Mouse (Mus musculus) limb, embryonic 14.5 days (tissue): Measurements from ENCODE around the gene Gna15. TPM values are rescaled to one million over a fixed set of nuclear protein-coding genes. Genes with fewer than 3 reads are reported as not detected.

Source experiments
- ATAC-seq: fragments of 200-750 bp; cut with Nextera tagmentation; 2 replicates; pipeline ENCODE4 v1.8.0; 2017; ENCODE audit warnings: low read depth, moderate number of reproducible peaks, moderate TSS enrichment; ENCODE audit not compliant: low FRiP score
- DNase-seq: peaks from one replicate; pipeline ENCODE4 v3.0.0-alpha.2; 2015; ENCODE audit warnings: low spot score
- H3K27ac ChIP-seq: fragments of 300-500 bp; sonication (generic); replicated peaks from 2 replicates; pipeline ENCODE4 v1.5.1; 2014; ENCODE audit warnings: low read depth, mild to moderate bottlenecking, low read length, moderate library complexity, mixed read lengths
- H3K27me3 ChIP-seq: fragments of 300-500 bp; sonication (generic); 2 replicates; pipeline ENCODE4 v1.6.1; 2014; ENCODE audit warnings: low read length, mixed read lengths; ENCODE audit not compliant: control insufficient read depth, insufficient read depth
- H3K36me3 ChIP-seq: fragments of 300-500 bp; sonication (generic); 2 replicates; pipeline ENCODE4 v1.6.1; 2014; ENCODE audit warnings: mild to moderate bottlenecking, low read length, moderate library complexity, mixed read lengths; ENCODE audit not compliant: control insufficient read depth, insufficient read depth
- H3K4me1 ChIP-seq: fragments of 300-500 bp; sonication (generic); 2 replicates; pipeline ENCODE4 v1.6.1; 2014; ENCODE audit warnings: antibody characterized with exemption, low read length, mixed read lengths; ENCODE audit not compliant: control insufficient read depth, insufficient read depth
- H3K4me2 ChIP-seq: fragments of 300-500 bp; sonication (generic); replicated peaks from 2 replicates; pipeline ENCODE4 v1.6.1; 2014; ENCODE audit warnings: low read depth, mild to moderate bottlenecking, low read length, moderate library complexity; ENCODE audit not compliant: severe bottlenecking
- H3K4me3 ChIP-seq: fragments of 300-500 bp; sonication (generic); replicated peaks from 2 replicates; pipeline ENCODE4 v1.5.1; 2014; ENCODE audit warnings: low read length
- H3K9ac ChIP-seq: fragments of 300-500 bp; sonication (generic); 2 replicates; pipeline ENCODE4 v1.6.1; 2014; ENCODE audit warnings: mild to moderate bottlenecking, low read depth, low read length, moderate library complexity; ENCODE audit not compliant: severe bottlenecking
- H3K9me3 ChIP-seq: fragments of 300-500 bp; sonication (generic); 2 replicates; pipeline ENCODE4 v1.6.1; 2016; ENCODE audit warnings: low read length; ENCODE audit not compliant: control insufficient read depth
- POLR2A ChIP-seq: fragments of 200-500 bp; IDR thresholded peaks from 2 replicates; pipeline ENCODE4 v1.8.0; 2012; ENCODE audit warnings: inconsistent platforms, mild to moderate bottlenecking, moderate library complexity, borderline replicate concordance; ENCODE audit not compliant: insufficient read depth, insufficient read length; ENCODE audit errors: extremely low read depth
- WGBS: fragments of 180-500 bp; shearing (Covaris S2); extraction: QIAGEN DNeasy Blood & Tissue Kit; methylation state at CpG from one replicate; pipeline ENCODE4 v1.1.7; 2014; 5-methylcytosine and 5-hydroxymethylcytosine counted together
- polyA plus RNA-seq, 2 experiments: library from polyadenylated mRNA; depleted of rRNA in 1 of 2; stranded (reverse) in 1 of 2; unstranded in 1 of 2; fragments of >200 nt; fragmentation: Nextera tagmentation in 1 of 2; extraction: Ambion mirVana in 1 of 2; gene quantifications; 2 replicates each; pipeline versions ENCODE4 v1.2.1 to v1.2.3; 2012 to 2014

Gene Gna15
- polyA plus RNA-seq, 2 experiments = 3.4 to 3.8 TPM

GRCm38 (mm10) chr10:81488081-81488480 lies 35.9 kb downstream of the Gna15 start:
- no peak for ATAC-seq
- no peak for TF ChIP-seq POLR2A

GRCm38 (mm10) chr10:81486496-81486895 lies 37.5 kb downstream of the Gna15 start:
- no peak overlapping the region for H3K4me3 ChIP-seq
- no peak for ATAC-seq
- H3K4me1 ChIP-seq = no peaks in the 10 kb centered on the region
- H3K9me3 ChIP-seq = no peaks in the 10 kb centered on the region
- WGBS = 88% methylated on average over 9 of the region's 10 CpGs
- no peak overlapping the region for H3K27ac ChIP-seq
- no peak overlapping the region for H3K4me2 ChIP-seq
- H3K36me3 ChIP-seq = peaks cover 52% of the 10 kb centered on the region
- TF ChIP-seq POLR2A = no peak
- H3K27me3 ChIP-seq = peaks cover 10% of the 10 kb centered on the region
- no peak for DNase-seq
- no peak overlapping the region for H3K9ac ChIP-seq

More at GRCm38 (mm10) chr10:81488081-81488480, 35.9 kb downstream of the Gna15 start:
- 93% methylated on average over 11 of the region's 11 CpGs for WGBS
- Histone ChIP-seq H3K4me2 (no peak overlapping the region), H3K27ac (no peak overlapping the region), H3K4me1 (no peaks in the 10 kb centered on the region), H3K9me3 (no peaks in the 10 kb centered on the region), H3K27me3 (no peaks in the 10 kb centered on the region), H3K9ac (no peak overlapping the region), H3K36me3 (peaks cover 68% of the 10 kb centered on the region), H3K4me3 (no peak overlapping the region)
- DNase-seq = no peak

DNA sequence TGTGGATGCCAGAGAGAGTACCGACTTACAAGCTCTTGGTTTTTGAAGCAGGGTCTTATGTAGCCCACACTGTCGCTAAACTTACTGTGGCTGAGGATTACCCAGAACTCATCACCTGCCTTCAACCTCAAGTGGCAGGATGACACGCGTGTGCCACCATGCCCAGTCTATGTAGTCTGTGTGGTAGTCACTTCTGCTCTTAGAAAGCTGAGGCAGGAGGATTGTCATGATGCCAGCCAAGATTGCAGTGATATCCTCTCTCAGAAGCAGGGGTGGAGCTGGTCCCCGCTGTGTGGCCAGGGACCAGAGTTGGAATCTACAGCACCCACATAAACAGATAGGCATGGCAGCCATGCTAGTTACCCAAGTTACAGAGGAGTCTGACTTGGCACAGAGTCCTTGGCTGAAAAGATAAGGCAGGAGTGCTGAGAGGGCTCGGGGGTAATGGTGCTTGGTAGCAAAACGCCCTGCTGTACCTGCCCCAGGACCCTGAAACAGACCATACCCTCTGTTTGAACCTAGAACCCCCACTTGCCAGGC lies 38.5 kb downstream of the Gna15 start:
- Histone ChIP-seq H3K36me3 (peaks cover 42% of the 10 kb centered on the region), H3K9ac (no peak overlapping the region)
- 68% methylated on average over 7 of the region's 7 CpGs for WGBS

GRCm38 (mm10) chr10:81485060-81485449 lies 39.0 kb downstream of the Gna15 start:
- H3K9me3 ChIP-seq = no peaks in the 10 kb centered on the region
- 41% methylated on average over 2 of the region's 2 CpGs for WGBS
- TF ChIP-seq POLR2A = no peak
- H3K9ac ChIP-seq = no peak overlapping the region
- H3K4me1 ChIP-seq = no peaks in the 10 kb centered on the region
- H3K27me3 ChIP-seq = peaks cover 20% of the 10 kb centered on the region
- DNase-seq = no peak
- no peak overlapping the region for H3K4me2 ChIP-seq
- ATAC-seq = no peak
- H3K27ac ChIP-seq = no peak overlapping the region
- H3K36me3 ChIP-seq = peaks cover 37% of the 10 kb centered on the region
- no peak overlapping the region for H3K4me3 ChIP-seq

More for the DNA sequence above, 38.5 kb downstream of the Gna15 start:
- peaks cover 20% of the 10 kb centered on the region for H3K27me3 ChIP-seq
- no peak for ATAC-seq
- no peaks in the 10 kb centered on the region for H3K9me3 ChIP-seq
- DNase-seq = no peak
- H3K4me1 ChIP-seq = no peaks in the 10 kb centered on the region
- TF ChIP-seq POLR2A = no peak
- no peak overlapping the region for H3K4me3 ChIP-seq
- no peak overlapping the region for H3K27ac ChIP-seq
- H3K4me2 ChIP-seq = no peak overlapping the region

DNA sequence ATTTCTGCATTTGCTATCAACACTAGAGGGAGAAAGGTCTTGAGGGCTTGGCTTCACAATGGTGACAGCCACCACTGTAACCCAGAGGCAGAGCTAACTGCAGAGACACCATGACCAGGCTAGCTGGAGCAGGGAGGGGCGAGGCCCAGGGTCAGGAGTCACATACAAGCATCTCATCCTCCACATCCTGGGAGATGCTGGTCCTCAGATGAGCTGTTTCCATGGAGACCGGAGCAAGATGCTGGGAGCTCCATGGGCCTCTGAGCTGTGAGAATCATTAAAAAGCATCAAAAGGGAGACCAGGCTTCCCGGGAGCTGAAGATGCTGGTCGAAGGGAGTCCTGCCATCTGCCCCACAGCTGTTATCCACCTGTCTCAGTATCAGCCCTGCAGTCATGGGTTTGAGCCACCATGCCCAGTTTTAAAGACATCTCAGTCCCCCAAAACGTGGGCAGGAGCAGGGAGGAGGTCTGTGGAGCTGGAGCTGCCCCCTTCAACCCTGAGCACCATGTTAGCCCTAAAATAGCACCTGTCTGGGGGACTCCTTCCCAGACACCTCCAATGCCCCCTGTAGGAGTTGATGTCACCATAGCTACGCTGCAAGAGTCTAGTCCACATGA lies 39.5 kb downstream of the Gna15 start:
- H3K36me3 ChIP-seq = peaks cover 32% of the 10 kb centered on the region
- ATAC-seq = no peak
- H3K4me1 ChIP-seq = no peaks in the 10 kb centered on the region
- 65% methylated on average over 6 of the region's 6 CpGs for WGBS
- no peak overlapping the region for H3K9ac ChIP-seq
- no peak for TF ChIP-seq POLR2A
- no peak overlapping the region for H3K4me2 ChIP-seq
- no peak for DNase-seq
- H3K27ac ChIP-seq = no peak overlapping the region
- H3K27me3 ChIP-seq = peaks cover 20% of the 10 kb centered on the region
- no peak overlapping the region for H3K4me3 ChIP-seq
- no peaks in the 10 kb centered on the region for H3K9me3 ChIP-seq

GRCm38 (mm10) chr10:81483983-81484382 lies 40.0 kb downstream of the Gna15 start:
- 24% methylated on average over 9 of the region's 9 CpGs for WGBS
- Histone ChIP-seq H3K9me3 (no peaks in the 10 kb centered on the region), H3K4me3 (no peak overlapping the region), H3K4me1 (no peaks in the 10 kb centered on the region), H3K27me3 (peaks cover 20% of the 10 kb centered on the region), H3K27ac (no peak overlapping the region), H3K36me3 (peaks cover 28% of the 10 kb centered on the region), H3K4me2 (no peak overlapping the region), H3K9ac (no peak overlapping the region)
- TF ChIP-seq POLR2A = no peak
- ATAC-seq (no peak), DNase-seq (no peak)
